Mouse (Mus musculus): ENCODE measurements at regions not wholly inside any gene's neighbourhood (a gene's known extent, or its start where the extent isn't known, plus 50 kb on each side); places are given as distances from the start of the nearest gene placed in this dataset.

GRCm38 (mm10) chr2:171358071-171358760 is 626.6 kb downstream of the Dok5 start:
- peak; percentile 8 to 43 for DNase-seq (ENCODE audit: low spot score in 2 of 2)

DNA sequence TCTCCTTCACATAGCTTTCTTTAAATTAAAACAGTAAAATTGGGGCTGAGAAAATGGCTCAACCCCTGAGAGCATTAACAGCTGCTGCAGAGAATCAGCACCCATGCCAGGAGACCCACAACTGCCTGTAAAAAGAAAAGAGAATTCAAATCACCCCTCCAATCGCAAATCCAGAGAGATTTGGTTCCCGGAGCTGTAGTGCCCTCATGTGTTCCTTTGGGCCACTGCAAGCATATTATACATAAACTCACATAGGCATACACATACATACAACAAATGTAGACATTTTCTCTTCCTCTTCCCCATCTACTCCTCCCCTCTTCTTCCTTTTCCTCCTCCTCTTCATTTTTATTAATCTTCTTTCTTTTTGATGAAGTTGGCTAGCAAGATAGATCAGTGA is 616.5 kb downstream of the Dok5 start:
- no peak for DNase-seq (ENCODE audit: low spot score in 2 of 2)

- no peak for DNase-seq (ENCODE audit: low spot score in 2 of 2)
Observed at GRCm38 (mm10) chr2:171333816-171334757, 602.5 kb downstream of the Dok5 start.

DNA sequence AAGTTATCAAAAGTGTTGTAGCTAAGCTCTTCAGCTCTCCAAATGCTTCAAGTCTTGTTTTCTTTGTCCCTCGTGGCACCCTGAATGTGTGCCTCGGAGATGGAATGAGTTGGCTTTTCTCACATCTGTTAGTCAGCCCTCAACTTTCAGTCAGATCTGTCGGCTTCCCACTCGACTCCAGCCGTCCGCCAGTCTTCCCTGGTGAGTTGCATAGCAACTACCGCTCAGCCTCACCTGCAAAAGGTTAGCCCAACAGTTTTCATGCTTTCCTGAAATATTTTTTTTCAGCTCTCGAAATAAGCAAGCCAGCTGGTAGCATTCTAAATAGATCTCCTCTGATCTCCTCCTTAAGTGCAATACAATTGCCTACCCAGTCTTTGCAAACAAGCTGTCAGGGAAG is 601.2 kb downstream of the Dok5 start:
- peak in 1 of 2 experiments; percentile 30 for DNase-seq (ENCODE audit: low spot score in 2 of 2)

- DNase-seq (ENCODE audit: low spot score in 2 of 2): no peak
Observed at GRCm38 (mm10) chr2:171331529-171331928, 599.9 kb downstream of the Dok5 start.

- DNase-seq (ENCODE audit: low spot score in 2 of 2): no peak
Observed at GRCm38 (mm10) chr2:171326909-171327308, 595.3 kb downstream of the Dok5 start.

DNA sequence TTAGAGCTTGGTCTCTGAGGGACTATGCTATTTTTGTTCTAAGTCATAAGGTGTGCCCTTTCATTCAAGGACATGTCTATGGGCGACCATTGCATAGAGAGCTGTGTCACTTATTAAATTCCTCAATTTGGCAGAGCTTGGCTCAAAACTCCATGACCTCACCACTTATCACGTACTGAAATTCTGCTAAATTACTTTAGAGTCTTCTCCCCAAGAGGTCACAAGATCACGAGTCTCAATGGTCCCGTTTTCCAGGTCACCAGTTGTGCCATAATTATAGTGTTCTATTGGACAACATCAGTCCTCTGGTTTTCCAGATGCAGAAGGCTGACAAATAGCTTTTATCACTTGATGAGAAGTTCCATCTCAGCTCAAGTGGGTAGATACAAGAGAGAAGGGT is 576.9 kb downstream of the Dok5 start:
- no peak for DNase-seq (ENCODE audit: low spot score in 2 of 2)

DNA sequence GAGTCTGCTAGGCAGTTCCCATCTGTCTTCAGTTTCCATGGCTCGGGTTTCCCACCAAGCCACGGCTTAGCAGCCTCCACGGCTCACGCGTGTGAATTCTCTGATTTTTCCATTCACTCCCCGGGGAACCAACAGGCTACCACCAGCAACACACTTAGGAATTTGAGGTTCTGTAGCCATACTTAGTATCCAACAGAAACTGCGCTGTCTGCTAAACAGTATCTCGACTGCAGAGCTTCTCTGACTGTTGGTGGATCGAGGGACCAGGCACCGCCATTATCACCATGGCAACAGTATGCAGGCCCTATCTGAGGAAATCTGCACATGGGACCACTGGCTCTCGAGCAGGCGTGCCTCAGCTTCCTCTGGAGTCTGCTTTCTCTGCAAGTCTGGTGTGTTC is 574.4 kb downstream of the Dok5 start:
- no peak for DNase-seq (ENCODE audit: low spot score in 2 of 2)

GRCm38 (mm10) chr2:171298519-171298918 is 566.9 kb downstream of the Dok5 start:
- DNase-seq (ENCODE audit: low spot score in 2 of 2): no peak

DNA sequence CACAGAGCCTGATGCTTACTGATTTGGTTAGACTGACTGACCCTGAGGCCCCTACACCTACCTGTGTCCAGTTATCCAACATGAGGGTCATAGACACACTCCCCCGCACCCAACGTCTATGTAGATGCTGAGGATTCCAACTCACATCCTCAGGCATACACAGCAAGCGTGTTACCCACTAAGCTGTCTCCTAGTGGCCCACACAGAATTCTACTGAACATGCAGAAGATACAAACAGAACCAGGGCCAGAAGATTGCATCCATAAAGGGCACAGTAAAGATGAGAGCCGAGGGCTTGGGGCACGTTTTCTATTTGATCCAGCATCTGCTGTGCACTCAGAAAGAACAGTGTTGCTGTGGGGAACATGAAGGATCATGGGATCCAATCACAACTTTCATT is 564.0 kb downstream of the Dok5 start:
- no peak for DNase-seq (ENCODE audit: low spot score in 2 of 2)

GRCm38 (mm10) chr2:171292579-171292978 is 561.0 kb downstream of the Dok5 start:
- no peak for DNase-seq (ENCODE audit: low spot score in 2 of 2)

DNA sequence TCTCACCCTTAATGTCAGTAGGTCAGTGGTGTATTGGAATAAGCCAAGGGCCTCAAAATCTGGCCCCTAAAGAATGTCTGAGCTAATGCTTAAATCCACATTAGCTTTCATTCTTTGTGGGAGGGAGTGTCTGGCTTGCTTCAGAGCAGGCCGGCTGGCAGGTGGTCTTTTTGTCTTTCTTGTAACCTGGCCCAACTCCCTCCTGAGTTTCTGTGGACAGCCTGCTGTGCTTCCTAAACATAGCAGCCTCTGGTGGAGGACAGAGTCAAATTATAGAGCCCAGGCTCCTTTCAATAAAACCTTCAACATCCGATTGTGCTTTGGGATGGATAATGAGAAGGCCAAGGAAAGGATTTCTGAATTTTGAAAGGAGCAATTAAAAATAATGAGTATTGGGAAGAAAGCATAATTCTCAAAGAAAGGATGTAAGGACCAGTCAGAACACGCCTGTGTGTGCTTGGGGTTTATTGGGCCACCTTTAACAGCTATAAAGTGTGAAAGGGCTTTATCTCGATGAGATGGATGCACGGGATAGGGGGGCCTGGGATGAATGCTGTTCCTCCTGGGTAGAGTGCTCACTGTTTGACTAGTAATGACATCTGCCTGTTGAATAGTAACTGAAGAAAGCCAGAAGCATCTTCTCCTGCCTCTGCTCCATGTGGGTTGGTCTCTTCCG is 554.2 kb downstream of the Dok5 start:
- no peak for DNase-seq (ENCODE audit: low spot score in 2 of 2)

DNA sequence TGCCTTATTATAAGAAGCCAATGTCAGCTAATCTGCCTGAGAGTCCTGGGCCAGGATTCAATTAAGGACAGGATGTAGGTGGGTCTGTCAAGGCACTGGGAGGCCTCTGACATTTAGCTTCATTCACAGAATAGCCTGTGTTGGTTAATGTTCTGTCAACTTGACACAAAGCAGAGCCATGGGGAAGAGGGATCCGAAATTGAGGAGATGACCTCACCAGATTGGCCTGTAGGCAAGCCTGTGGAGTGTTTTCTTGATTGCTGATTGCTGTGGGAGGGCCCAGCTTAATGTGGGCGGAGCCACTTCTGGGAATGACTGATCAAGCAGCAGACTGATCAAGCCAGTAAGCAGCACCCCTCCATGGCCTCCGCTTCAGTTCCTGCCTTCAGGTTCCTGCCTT is 548.5 kb downstream of the Dok5 start:
- DNase-seq (ENCODE audit: low spot score in 2 of 2): no peak

DNA sequence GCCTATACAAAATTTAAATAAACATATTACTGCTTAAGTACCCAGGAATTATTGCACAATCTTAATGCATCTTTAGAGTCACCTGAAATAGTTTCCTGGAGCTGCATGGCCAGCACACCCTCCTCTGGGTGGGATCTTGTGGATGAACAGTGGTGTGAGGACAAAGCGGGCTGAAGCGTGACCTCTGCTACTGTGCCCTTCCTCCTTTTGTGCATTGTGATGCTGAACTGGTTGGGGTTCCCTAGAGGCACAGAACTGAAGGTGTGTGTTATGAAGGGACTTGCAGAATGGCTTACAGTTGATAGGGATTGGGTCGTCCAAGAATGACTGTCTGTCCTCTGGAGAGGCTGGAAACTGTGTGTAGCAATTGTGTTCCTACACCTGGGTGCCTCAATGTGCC is 547.7 kb downstream of the Dok5 start:
- no peak for DNase-seq (ENCODE audit: low spot score in 2 of 2)

DNA sequence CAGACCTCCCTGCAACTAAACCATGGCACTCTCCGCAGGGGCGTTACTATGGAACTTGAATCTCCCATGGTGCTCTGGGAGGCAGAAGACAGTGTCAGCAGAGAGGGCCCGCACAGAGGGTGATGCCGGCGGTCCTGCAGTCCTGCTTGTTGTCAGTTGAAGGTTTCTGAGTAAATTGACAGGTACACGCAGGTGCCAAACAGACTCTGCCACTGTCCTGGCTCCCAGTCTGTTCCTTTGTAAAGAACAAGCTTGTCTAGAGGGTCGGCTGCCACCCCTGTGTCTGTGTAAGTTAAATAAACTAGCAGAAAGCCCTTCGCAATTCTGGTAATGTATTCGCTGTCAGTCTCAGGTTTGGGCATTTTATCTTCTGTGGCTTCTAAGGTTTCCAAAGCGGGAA is 521.6 kb downstream of the Dok5 start:
- no peak for DNase-seq (ENCODE audit: low spot score in 2 of 2)

DNA sequence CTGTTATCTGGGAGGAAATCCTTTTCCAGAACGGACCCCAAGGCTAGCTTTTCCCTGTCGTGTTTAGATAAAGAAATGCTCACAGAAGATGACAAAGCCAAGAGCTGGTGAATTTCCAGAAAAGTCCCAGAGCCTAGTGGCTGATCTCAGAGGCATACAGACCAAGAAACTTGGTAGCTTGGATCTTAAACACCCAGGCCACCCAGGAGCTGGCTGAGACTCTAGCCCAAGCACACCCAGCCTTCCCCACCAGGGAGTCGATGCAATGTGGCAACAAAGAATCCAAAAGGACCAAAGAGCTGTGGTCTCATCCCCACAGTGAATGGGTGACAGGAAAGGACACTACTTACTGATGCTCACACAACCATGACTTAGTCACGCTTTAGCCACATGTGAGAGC is 513.8 kb downstream of the Dok5 start:
- no peak for DNase-seq (ENCODE audit: low spot score in 2 of 2)

DNA sequence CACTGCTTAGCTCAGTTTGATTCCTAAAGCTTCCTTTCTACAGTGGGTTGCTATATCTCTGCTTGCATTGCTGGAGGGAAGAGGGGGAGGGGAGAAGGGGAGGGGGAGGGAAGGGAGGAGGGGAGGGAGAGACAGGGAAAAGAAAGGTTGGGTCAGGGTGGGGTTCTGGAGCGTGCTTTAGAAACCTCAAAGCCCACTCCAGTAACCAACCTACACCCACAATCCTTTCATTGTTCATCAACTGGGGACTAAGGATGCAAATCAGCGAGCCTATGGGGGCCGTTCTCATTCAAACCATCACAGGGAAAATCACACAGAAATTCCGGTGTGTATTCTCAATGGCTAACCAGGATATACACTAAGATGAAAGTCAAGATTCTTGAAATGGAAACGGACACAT is 510.7 kb downstream of the Dok5 start:
- DNase-seq (ENCODE audit: low spot score in 2 of 2): no peak

DNA sequence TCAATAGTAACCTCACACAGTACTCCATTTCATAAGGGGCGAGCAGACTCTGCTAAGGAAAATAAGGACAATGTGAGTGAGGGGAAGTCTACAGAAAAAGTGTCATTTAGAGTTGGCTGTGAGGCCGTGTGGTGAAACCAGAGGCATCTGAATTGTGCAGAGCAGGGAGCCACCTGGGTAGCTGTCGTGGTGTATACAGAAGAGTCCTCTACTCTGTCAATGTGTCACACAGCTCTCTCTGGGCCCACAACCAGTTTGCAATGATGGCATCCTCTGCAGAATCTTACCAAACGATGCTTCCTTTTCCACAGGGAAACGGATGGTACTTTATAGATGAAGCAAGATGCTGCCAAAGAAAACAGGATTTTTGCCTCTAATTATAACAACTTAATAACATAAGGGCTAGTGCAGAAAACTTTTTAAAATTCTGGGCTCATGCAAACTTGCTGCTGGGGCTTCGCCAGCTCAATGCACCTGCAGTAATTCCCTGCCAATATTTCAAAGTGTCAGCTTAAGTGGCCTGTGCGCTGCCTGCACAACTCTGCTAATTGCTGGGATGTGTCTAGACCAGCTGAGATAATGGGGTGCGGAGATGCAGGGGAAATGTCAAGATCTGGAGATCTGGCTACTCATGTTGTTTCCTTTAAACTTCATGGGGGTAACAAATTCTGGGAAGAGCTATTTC is 505.8 kb downstream of the Dok5 start:
- no peak for DNase-seq (ENCODE audit: low spot score in 2 of 2)

DNA sequence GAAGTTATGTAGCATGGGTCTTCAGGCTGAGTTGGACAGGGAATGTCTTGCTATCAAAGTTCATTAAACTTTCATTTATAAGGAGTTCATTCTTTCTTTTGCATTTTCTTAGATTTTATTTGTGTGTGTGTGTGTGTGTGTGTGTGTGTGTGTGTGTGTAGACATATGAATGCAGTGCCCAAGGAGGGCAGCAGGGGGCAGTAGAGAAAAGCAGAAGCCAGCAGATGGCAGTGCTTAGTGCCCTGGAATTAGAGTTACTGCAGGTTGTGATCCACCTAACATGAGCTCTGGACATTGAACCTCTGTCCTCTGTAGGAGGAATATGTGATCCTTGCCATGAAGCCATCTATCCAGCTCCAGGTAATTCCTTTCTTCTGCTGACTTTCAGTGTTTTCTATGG is 501.2 kb downstream of the Dok5 start:
- DNase-seq (ENCODE audit: low spot score in 2 of 2): no peak

- DNase-seq (ENCODE audit: low spot score in 2 of 2): no peak
Observed at GRCm38 (mm10) chr2:171231288-171232050, 499.9 kb downstream of the Dok5 start.

DNA sequence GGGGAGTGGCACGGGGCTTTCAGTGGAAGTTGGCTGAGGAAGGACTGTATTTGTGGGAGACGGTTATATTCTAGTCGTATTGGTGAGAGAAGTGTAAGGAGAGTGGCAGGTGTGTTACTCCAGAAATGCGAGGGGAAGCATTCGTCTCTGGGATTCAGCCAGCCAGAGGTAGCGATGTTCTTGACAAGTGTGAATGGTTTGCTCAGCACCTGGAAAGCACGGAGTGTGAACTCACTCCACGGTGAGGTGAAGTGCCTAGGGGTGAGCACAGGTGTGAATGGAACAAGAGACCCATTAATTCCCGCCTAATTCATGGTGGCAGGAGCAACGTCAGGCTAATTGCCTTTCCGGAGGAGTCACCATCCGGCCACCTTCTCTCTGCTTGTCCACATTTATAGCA is 498.9 kb downstream of the Dok5 start:
- DNase-seq (ENCODE audit: low spot score in 2 of 2): no peak
